Mouse (Mus musculus) bone marrow, adult 2 months (tissue): ENCODE measurements at regions not wholly inside any gene's neighbourhood (a gene's known extent, or its start where the extent isn't known, plus 50 kb on each side); places are given as distances from the start of the nearest gene placed in this dataset.
"Not testable (repeated sequence)": the region's sequence is repeated elsewhere in the genome, so short reads cannot be mapped to it uniquely, and the experiment has no call there.

Experiments
- H3K27ac ChIP-seq: fragments of 200-500 bp; 2 replicates; pipeline ENCODE4 v1.5.1; 2012; ENCODE audit warnings: low read depth, mild to moderate bottlenecking, control low read depth, inconsistent platforms, low read length; ENCODE audit not compliant: control insufficient read depth, poor library complexity, insufficient read depth
- H3K4me1 ChIP-seq: fragments of 200-500 bp; 2 replicates; pipeline ENCODE4 v1.6.1; 2011; ENCODE audit warnings: low read length; ENCODE audit not compliant: control insufficient read depth, insufficient read depth
- H3K4me3 ChIP-seq: fragments of 200-500 bp; replicated peaks from 2 replicates; pipeline ENCODE3; 2011; ENCODE audit warnings: mild to moderate bottlenecking, low read depth, low read length, control low read depth; ENCODE audit not compliant: control insufficient read depth
- CTCF ChIP-seq: fragments of 200-500 bp; IDR thresholded peaks from 2 replicates; pipeline ENCODE4 v1.5.1; 2011; ENCODE audit warnings: low read length, control low read depth; ENCODE audit not compliant: control insufficient read depth, insufficient read depth
- POLR2A ChIP-seq: fragments of 200-500 bp; IDR thresholded peaks from 2 replicates; pipeline ENCODE4 v1.6.1; 2011; ENCODE audit warnings: low read depth, mild to moderate bottlenecking, control low read depth, low read length, borderline replicate concordance; ENCODE audit not compliant: control insufficient read depth
- WGBS: fragments of 180-500 bp; shearing (Covaris S2); methylation state at CpG from one replicate; pipeline ENCODE4 v1.1.7; 2018; 5-methylcytosine and 5-hydroxymethylcytosine counted together

DNA sequence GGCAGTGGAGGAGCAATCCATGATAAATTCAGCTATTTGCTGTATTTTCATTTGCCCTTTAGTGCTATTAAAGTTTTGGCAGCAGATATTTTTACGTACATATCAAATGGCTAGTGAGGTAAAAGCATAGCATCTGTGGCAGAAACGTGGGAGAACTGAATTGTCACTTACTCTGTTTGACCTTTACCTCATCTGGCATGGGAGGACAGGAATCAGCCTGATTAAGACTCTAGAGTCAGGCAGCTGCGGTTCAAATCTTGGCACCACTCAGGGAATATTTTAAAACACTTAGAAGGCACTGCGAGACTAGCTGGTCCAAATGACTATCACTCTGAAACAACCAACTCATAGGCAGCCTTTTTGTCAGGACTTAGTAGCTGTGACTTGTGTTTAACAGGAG, 337.4 kb upstream of the Cwc22 start:
- WGBS: 65% methylated on average over 4 of the region's 4 CpGs
- no peaks in the 10 kb centered on the region for H3K4me1 ChIP-seq
- no peak overlapping the region for H3K4me3 ChIP-seq
- no peak overlapping the region for H3K27ac ChIP-seq
- TF ChIP-seq POLR2A (no peak), CTCF (no peak)

DNA sequence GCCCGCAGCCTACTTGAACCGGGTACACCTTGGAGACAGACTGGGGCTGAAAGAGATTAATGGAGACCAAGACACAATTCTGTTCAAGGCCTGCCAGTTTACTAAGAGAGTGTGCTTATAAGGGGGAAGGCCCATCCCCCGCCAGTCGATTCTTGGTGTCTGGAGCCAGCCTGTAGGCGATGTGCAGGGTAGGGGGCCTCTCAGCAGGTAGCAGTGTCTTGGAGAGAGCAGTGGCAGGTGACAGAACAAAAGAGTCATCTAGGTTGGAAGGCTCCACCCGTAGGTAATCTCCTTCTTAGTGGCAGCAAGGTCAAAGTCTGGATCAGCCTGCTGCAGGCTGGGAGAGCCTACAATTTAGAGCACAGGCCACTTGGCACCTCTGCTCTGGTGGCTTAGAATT, 335.7 kb upstream of the Cwc22 start:
- not testable (repeated sequence) for H3K4me1 ChIP-seq, H3K27ac ChIP-seq, H3K4me3 ChIP-seq
- WGBS: 79% methylated on average over 6 of the region's 6 CpGs

DNA sequence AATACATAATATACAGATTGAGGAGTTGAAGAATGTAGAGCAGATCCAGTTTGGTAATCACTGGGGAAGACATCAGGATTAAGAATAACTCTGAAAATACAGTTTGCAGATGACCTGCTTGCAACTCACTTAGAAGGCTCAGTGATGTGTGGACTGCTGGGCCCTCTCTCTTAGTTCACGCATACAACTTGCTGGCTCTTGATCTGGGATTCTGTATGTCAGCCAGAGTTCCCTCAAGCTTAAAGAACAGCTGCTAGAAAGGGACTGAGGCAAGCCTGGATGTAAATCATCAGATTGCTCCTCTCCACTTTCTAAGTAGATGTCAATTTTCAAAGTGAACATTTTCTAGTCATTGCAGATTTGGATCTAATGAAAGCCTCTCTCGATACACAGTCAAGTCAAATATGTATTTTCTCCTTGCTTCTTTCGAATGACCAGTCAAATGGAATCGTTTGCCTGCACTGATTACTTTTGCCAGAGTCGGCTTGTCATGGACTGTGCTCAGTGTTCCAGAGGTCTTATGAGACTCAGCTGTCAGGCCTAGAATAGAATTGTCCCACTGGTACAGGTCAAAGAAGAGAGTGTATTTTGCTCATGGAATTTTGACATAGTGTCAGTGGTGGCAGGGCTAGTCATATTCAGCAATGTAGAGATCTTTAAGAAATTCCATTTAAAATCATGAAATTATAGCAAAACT, 334.2 kb upstream of the Cwc22 start:
- H3K4me3 ChIP-seq: no peak overlapping the region

DNA sequence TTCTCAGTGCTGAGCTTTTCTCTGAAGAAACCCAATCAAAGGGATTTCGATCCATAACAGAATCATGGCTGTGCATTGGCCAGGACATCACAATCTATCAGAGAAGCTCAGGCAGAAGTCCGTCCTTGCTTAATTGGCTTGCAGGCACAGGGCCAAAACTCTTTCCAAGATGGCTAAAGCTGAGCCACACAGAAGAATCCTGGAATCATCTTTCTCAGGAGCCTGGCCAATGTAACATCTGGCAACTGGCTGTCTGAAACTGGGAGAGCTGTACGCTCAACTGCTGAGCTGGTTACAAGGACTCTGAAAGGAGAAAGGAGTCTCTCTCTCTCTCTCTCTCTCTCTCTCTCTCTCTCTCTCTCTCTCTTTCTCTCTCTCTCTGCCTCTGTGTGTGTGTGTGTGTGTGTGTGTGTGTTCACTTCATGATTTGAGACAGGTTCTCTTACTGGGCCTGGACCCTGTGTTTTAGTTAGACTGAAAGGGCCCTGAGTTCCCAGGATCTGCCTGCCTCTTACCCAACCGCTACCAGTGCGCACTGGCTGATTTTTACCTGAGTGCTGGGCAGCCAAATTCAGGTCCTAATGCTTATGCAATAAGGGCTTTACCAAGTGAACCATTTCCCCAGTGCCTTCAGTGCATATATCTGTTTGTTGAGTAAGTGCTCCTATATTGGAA, 333.3 kb upstream of the Cwc22 start:
- WGBS: 82% methylated on average over 5 of the region's 5 CpGs
- H3K27ac ChIP-seq: no peak overlapping the region
- no peak for TF ChIP-seq POLR2A
- H3K4me3 ChIP-seq: no peak overlapping the region
- no peaks in the 10 kb centered on the region for H3K4me1 ChIP-seq

More for the DNA sequence above, 334.2 kb upstream of the Cwc22 start:
- 85% methylated on average over 5 of the region's 5 CpGs for WGBS
- H3K4me1 ChIP-seq: no peaks in the 10 kb centered on the region
- TF ChIP-seq POLR2A (no peak), CTCF (no peak)
- H3K27ac ChIP-seq: no peak overlapping the region

DNA sequence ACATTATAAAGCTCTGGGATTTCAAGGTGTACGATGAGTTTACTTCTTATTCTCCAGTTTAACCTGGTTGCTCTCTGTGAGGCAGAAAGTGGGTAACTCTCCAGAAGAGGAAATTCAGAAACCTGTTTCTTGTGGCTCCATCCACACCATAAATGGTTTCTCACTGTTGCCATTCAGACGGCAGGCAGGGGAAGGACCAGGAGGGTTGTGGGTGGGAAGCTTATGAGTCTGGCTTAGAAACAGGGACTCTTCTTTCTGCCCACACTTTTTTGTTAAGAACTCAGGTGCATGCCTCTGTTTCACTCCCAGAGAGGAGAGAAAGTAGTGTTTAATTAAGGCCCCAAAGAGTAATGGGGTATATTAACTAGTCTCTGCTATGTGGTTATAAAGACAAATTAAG, 332.5 kb upstream of the Cwc22 start:
- Histone ChIP-seq H3K27ac (no peak overlapping the region), H3K4me3 (no peak overlapping the region), H3K4me1 (no peaks in the 10 kb centered on the region)
- TF ChIP-seq POLR2A (no peak), CTCF (no peak)
- WGBS: 59% methylated on average over 2 of the region's 2 CpGs

DNA sequence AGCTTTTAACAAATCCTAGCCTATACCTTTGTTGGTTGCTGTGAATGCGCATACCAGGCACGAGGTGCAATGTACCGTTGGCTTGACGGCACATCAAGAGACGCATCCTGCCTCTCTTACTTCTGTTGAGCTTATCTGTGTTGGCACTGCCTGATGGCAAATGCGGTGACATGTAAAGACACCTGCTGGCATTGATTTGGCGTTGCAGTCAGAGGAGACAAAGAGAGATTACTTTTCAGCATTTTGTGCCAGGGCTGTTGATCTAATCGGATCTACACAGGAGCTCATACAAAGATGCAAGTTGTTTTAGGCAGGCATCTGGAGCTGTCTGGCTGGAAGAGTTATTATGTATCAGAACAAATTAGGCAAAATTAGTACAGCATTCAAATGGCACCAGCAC, 331.5 kb upstream of the Cwc22 start:
- TF ChIP-seq POLR2A (no peak), CTCF (no peak)
- H3K4me1 ChIP-seq: no peaks in the 10 kb centered on the region
- WGBS: 81% methylated on average over 8 of the region's 8 CpGs
- H3K4me3 ChIP-seq: no peak overlapping the region
- H3K27ac ChIP-seq: no peak overlapping the region

DNA sequence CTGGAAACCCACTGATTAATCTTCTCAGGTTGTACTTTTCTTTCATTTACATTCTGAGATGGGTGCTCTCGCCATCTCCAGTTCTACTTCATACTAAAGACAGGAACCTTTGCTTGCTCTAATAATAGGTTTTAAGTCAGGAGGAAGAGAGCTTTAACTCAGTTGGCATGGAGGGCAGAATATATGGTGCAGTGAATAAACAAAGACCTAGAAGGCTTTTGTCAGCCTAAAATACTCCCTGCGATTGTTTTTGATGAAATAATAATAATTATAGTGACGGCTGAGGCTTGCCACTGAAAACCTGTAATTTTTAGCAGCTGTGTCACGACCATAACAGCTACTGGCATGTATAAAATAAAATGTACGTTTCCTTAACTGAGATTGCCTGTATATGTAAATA, 327.9 kb upstream of the Cwc22 start:
- Histone ChIP-seq H3K4me1 (no peaks in the 10 kb centered on the region), H3K4me3 (no peak overlapping the region), H3K27ac (no peak overlapping the region)
- TF ChIP-seq CTCF: no peak
- TF ChIP-seq POLR2A: no peak
- 78% methylated on average over 5 of the region's 5 CpGs for WGBS

DNA sequence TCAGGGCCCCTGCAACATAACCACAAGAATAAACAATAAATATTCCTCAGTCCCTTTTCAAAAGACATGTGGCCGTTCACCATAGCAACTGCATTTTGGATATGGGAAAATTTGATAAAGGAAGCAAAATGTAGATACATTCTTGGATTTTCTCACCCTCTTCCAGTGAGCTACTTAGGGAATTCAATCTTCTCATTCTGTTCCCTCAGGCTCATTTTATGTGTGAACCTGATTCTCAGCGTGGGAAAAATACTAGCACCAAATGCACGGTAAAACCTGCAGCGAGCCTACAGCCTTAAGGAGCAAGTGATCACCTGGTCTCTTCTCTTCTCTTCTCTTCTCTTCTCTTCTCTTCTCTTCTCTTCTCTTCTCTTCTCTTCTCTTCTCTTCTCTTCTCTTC, 322.5 kb upstream of the Cwc22 start:
- H3K4me3 ChIP-seq: no peak overlapping the region
- TF ChIP-seq POLR2A (no peak), CTCF (no peak)
- WGBS: 81% methylated on average over 4 of the region's 4 CpGs

More for the DNA sequence above, 322.5 kb upstream of the Cwc22 start:
- H3K4me1 ChIP-seq: no peaks in the 10 kb centered on the region
- no peak overlapping the region for H3K27ac ChIP-seq
